Mouse (Mus musculus): ENCODE data around the gene Obsl1. TPM values are rescaled to one million over a fixed set of nuclear protein-coding genes. Genes with fewer than 3 reads are reported as not detected.

The Obsl1 gene
- total RNA-seq, 2 experiments from 2014 or later, result not detected

DNA sequence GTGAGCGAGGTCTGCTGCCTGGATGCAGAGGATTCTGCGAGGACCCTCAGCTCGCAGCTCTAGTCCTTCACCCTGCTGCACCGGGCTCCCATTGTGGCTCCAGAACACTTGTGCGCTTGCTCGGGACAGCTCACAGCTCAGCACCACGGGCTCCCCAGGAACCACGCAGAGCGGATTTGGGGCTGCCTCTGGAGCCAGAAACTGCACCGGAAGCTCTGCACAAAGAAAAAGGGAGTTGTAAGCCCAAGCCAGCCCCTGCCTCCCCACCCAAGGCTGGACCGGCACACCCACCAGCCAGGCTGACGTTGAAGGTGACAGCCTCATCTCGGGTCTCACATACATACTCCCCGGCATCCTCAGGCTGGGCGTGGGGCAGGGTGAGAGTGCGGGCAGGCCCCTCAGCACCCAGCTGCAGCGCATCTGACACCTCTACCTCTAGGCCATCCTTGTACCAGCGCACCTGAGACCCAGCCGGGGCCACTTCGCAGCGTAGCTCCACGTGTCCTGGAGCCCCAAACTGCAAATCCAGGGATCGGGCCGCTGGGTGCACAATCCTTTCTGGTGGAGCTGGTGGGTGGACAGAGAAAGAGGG, 13.6 kb downstream of the Obsl1 start:
- ATAC-seq (replicated peaks; ENCODE audit: poor library complexity, severe bottlenecking), result no peak

DNA sequence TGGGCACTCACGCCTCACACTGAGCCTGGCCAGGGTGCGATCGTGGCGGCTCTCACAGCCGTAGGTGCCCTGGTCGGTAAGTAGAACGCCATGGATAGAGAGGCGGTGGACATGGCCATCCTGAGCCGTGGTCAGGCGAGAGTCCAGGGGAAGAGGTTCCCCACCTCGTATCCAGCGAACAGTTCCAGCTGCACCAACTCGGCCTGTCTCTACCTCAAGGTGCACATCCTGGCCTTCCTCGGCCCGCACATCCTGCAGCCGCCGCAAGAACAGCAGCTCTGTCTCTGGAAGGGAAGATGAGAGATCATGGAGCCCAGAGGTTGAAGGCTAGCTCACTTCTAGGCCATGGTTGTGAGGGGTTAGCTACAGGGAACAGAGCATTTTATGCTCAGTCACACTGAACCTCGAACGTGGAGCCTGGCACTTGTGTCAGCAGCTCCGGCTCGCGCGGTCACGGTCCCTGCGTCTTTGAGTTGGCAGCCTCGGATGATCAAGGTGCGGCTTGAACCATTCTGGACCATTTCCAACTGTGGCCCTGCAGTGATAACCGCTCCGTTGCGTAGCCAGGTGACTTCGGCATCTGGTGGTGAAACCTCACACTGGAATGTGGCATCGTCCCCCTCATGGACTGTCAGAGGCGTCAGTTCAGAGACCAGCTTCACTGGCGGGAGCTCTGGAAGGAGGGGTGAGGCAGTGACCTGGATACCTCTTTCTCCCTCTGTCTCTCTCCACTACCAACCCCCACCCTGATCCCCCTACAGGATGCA, 15.3 kb downstream of the Obsl1 start:
- no peak for ATAC-seq (replicated peaks; ENCODE audit: poor library complexity, severe bottlenecking)

DNA sequence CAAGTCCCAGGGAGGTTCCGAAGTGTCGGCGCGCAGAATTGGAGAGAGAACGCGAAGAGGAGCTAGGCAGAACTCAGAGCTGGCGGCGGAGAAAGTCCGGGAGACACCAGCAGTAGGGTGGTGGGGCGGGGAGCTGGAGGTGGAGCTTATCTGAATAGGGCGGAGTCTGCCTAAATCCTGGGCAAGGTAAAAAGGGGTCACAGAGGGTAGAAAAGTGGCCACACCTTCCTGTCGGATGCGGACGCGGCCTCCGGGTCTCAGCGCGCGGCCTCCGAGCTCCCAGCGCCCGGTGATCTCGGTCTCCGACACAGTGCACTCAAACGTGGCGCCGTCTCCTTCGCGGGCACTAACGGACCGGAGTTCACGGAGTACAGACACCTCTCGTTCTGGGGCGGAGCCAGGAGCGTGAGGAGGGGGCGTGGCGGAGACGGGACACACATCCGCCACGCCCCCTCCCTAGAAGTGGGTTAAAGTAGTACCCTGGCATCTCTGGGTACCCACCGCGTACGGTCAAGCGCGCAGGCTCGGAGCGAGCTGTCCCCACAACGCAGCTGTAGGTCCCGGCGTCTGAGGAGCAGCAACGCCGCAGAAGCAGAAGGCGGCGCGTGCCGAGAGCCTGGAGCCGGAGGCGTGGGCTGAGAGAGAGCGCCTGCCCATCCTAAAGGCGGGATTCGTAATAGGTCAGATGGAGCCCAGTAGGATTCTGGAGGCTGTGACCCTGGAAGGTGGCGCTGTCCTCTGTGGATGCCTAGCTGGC, 18.7 kb downstream of the Obsl1 start:
- peak; percentile 40 for ATAC-seq (replicated peaks; ENCODE audit: poor library complexity, severe bottlenecking)

DNA sequence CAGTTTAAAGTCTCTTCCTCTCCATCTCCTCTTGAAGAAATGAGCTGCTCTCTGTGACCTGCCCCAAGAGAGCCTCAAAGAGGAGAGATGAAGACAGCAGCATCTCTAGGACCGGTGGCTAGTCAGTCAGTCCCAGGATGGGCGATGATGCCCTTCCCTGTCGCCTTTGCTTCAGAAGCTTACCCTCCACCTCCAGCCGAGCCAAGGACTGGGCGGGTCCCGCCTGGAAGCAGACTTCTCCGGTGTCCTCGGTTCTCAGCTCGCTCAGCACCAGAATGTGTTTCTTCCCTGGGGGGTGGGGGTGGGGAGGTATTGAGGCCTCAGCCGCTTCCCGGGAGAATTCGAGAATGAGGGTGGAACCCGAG, 19.2 kb downstream of the Obsl1 start:
- no peak for ATAC-seq (replicated peaks; ENCODE audit: poor library complexity, severe bottlenecking)

DNA sequence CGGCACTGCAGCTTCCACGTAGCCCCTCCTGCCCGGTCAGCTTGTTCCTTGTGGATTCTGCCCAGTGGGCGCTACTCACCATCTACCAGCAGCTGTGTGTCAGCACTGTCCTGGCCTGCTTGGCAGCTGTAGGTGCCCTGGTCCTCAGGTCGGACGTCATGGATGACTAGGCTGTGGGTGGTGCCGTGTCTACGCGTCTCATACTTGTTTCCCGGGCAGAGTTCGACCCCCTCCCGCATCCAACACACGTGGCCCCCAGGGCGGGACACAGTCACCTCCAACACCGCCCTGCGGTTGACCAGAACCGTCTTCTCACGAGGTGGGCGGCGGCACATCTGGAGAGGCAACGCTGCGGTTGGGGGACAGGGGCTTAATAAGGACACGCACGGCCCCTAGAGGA, 19.7 kb downstream of the Obsl1 start:
- ATAC-seq (replicated peaks; ENCODE audit: poor library complexity, severe bottlenecking), result peak; percentile 17; the same call in 1 of the 2 replicates

DNA sequence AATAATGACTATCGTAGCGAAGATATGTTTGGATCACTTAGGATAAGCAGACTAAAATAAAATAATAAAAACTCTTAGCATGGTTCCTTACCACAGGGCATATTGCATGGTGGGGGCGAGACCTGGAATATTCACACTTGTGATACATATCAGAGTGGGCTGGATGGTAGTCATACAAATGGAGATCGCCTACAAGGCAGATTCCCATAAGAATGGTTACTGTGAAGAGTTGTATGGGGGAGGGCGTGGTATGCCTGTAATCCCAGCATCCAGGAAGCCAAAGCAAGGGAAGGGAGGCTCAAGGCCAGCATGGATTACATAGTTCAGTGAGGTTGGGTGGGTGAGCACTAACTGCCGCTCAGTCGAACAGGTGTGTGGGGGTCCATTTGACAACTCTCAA, 25.5 kb downstream of the Obsl1 start:
- ATAC-seq (replicated peaks; ENCODE audit: poor library complexity, severe bottlenecking), result no peak

DNA sequence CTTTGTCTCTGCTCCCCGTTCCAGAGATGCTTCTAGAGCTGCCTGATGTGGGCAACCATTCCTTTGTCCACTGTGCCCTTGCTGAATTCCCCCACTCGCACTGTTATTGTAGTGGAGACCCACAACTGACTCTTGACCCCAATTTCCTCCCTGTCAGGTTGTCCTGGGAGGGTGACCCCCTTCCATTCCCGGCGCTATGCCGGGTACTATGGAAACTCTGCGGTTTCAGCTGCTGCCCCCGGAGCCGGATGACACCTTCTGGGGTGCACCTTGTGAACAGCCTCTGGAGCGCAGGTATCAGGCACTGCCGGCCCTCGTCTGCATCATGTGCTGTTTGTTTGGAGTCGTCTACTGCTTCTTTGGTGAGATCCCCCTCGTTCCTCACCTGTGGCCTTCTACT, 26.2 kb downstream of the Obsl1 start:
- no peak for ATAC-seq (replicated peaks; ENCODE audit: poor library complexity, severe bottlenecking)

DNA sequence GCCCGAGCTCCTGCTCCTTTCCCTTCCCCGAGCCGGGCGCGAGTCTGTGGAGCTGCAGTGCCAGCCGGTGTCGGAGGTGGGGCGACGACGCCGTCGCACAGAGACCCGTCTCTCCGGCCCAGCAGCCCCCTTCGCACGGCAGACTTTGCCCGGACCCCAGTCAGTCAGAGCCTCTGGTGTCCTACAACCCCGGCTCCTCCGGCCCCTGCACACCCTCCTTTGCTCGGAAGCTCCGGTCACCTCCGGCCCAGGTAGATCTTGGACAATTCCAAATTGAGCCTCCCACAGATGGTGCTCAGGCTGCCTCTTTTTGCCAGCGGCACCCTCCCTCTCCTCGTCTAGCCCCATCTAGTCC, 26.6 kb downstream of the Obsl1 start:
- ATAC-seq (replicated peaks; ENCODE audit: poor library complexity, severe bottlenecking), result no peak

DNA sequence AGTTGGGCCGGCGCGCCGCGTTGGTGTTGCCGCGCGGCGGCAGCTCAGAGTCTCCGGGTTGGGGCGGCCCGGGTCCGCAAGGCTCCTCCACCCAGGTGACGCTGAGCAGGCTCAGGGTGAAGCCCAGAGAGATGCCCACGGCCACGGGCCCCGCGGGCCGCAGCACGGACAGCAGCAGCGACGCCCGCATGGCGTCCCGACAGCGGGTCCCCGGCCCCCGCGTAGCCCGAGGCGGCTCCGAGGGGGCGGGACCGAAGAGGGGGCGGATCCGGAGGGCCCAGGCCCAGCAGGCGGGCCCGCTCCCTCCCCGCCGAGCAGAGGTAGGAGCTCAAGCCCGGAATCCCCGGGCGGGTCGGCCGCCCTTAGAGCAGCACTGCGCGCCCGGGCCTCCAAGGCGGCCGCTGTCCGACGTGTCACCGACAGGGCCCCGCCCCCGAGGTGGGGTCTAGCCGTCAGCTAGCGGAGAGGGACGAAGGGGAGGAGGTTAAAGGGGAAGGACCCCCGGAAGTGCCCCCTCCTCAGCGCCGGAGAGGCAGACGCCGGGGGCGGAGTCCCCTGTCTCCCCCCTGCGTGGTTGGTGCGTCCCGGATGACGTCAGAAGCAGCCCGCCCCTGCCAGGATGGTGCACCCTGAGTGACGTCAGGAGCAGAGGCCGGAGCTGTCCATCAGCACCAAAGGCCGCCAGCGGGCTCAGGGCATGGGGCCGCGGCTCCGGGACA, 27.2 kb downstream of the Obsl1 start, which contains the start of the genes Chpf and Tmem198:
TSS of gene Chpf (minus strand) at position 392 of the 719 bp plus-strand sequence.
TSS of gene Tmem198 (plus strand) at position 617 of the 719 bp plus-strand sequence.
- ATAC-seq (replicated peaks; ENCODE audit: poor library complexity, severe bottlenecking), result peak; percentile 84

DNA sequence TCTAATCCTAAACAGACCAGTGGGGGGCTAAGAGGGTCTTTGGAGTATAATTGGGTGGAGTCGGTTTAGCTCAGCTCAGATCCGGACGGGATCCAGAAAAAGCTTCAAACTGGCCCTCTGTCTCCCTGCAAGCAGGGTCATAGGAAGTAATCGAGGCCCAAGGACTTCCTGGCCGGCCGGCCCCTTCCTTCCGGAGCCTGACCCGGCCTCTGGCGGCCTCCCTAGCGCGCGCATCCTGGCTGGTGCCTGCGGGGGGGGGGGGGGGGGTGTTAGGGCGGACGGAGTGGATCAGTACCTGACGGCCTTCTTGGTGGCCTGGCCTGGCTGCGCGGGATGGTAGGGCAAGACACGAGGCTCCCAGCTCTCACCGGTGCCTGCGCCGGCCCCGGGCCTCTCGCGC, 27.8 kb downstream of the Obsl1 start:
- 0 out of 2 replicates have a peak, but pooled peaks have one; percentile 15 for ATAC-seq (replicated peaks; ENCODE audit: poor library complexity, severe bottlenecking)

DNA sequence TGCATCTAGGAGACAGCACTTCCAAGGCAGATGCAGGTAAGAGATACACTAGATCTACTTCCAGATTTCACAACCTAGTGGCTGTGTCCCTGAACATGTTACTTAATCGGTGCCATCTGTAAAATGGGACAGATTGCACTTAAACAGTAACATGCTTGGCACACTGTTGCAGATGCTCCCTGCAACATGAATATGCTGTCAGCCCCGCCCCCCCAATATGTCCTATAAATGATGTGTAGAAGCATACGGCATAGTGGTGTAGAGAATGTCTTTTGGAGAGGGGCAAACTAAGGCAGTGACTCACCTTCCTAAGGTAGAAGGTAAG, 28.3 kb downstream of the Obsl1 start:
- ATAC-seq (replicated peaks; ENCODE audit: poor library complexity, severe bottlenecking), result no peak

DNA sequence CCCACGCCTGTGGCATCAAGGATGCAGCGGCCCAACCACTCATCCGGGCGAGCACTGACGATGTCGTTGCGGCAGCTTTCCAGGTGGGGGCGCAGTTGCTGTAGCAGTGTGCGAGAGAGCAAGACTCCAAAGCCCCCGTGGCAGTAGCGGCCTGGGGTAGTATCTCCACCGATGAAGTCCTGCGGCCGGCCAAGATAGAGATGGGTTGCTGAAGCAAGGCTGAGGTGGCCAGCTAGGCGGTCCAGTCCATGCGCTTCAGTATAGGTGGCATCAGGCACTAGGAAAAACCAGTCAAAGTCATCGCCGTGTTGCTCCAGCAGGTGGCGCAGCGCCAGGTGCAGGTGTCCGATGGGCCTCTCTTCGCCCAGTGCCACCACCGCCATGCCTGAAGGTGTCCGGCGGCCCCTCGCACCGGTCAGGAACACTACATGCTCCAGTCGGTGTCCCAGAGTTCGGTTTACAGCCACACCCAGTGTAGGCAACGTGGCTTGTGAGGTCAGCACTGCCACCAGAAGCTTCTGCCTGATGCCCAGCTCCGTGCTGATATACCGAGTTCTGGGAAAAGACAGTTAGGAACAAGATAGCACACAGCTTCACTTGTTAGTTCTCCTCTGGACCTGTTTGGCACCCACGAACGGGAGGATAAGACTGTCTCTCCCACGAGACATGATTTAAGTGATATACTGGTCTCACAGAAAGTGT, 28.8 kb downstream of the Obsl1 start:
- peak; percentile 44 for ATAC-seq (replicated peaks; ENCODE audit: poor library complexity, severe bottlenecking)

DNA sequence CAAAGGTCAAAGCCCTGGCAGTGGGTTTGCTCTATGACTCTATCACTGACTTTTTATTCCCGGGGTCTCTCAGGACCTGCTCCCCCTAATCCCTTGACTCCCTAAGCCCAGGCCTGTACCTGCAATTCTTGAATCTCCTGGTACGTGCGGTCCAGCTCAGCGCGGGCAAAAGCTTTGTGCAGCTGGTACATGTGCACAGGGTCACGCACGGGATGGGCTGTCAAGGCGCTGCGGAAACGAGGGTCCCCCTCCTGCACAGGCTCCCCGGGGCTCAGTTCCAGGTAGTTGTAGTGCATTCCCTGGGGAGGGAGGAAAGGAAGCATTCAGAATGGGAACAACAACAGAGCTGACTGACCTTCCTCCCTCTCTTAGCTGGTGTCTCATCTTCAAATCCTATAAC, 29.8 kb downstream of the Obsl1 start:
- ATAC-seq (replicated peaks; ENCODE audit: poor library complexity, severe bottlenecking), result no peak

DNA sequence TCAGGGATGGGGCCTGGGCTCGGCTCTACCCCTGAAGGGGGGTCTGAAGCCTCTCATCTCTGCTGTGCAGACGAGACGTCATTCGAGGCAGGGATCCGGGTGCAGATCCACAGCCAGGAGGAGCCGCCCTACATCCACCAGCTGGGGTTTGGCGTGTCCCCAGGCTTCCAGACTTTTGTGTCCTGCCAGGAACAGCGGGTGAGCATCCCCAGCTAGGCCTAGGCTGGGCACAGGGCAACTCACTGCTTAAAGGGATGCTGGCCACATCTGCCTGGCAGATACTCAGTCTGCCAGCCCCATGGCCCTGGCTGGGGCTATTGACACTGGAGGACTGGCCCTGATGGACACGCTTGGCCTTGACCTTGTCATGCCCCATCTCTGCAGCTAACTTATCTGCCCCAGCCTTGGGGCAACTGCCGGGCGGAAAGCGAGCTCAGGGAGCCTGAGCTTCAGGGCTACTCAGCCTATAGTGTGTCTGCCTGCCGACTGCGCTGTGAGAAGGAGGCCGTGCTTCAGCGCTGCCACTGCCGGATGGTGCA, 36.9 kb downstream of the Obsl1 start:
- ATAC-seq (replicated peaks; ENCODE audit: poor library complexity, severe bottlenecking), result no peak

DNA sequence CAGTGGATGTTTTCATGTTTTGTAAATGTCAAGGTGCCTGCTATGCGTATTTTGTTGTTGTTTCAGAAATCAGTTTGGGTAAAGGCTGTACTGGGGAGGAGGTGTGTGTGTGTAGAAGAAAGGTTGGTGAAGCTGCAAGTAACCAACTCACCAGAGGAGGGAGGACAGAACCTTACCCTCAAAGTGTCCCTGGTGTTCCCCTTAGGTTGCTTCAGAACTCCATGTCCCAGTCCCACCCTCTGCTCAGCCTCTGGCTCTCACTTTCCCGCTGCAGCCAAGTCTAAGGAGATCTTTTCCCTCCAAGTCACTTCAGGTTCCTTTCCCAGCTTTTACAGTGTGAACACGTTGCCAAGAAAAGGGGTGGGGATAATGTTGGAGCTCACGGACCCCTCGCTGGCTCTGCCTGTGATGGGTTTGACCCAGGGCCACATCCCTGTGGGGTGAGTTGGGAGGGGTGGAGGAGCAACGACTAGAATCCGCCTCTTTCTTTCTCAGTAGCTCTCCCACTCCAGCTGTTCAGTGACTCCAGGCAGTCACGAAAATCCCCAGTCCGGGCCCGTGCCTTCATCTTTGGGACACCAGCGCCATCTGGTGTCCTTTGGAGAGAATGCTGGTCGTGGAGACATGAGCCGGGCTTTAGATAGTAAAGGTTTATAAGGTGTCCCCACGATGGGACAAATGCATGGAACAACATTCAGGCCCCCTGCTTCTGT, 38.9 kb downstream of the Obsl1 start:
- ATAC-seq (replicated peaks; ENCODE audit: poor library complexity, severe bottlenecking), result peak; percentile 84

DNA sequence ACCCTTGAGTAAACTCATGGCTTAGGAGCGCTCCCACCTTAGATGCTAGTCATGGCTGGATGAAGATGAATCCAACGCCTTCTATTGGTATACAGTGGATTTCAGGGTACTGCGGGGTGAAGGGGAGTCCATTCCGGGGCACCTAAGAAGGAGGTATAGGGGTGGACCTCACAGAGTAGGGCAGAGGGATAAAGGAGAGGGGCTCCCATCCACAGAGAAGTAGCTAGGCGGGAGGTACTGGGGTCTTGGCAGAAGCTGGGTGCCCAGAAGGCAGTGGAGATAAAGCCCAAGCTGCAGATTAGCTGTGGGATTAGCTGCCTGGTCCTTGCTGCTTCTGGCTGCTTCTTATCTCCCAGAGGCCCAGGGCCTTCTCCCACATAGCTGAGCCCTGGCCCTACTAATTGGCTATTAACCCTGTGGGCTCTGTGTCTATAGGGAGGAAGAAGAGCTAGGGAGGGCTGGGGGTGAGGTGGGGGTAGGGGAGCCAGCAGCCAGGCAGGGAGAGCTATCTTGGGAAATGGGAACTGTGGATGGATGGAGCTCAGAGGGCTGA, 42.5 kb downstream of the Obsl1 start:
- no peak for ATAC-seq (replicated peaks; ENCODE audit: poor library complexity, severe bottlenecking)

DNA sequence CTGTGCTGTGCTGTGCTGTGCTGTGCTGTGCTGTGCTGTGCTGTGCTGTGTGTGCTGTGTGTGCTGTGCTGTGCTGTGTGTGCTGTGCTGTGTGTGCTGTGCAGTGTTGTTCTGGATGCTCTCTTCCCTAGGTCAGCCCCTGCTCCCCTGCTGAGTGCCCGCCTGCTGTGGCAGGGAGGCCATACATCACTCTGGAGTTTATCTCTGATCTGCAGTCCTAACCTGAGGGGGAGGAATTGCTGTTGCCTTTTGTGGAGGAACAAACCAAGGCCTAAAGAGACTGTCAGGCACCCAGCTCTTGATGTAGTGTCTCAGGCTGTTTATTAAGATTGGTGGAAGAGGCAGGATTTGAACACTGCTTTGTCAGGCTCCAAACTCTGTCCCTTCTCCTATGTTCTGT, 43.6 kb downstream of the Obsl1 start:
- no peak for ATAC-seq (replicated peaks; ENCODE audit: poor library complexity, severe bottlenecking)

DNA sequence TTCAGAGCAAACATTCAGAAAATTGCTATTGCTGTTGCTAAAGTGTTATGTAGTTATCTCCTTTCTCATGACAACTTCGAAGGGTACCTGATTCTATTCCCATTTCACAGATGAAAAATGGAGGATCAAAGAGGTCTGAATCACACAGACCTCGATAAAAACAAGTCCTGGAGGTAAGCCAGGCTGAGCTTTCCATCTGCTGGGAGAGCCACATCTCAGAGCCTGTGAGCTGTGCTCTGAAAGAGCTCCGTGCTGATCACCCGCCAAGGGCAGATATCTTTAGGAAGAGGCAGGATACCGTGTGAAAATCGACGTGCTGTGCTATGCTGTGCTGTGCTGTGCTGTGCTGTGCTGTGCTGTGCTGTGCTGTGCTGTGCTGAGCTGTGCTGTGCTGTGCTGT, 46.0 kb downstream of the Obsl1 start:
- ATAC-seq (replicated peaks; ENCODE audit: poor library complexity, severe bottlenecking), result no peak

Data from granulocyte monocyte progenitor cell, adult 5-6 weeks (primary cell).